Mouse (Mus musculus) kidney, adult 2 months (tissue): ENCODE results near the gene Ccdc180. TPM values are rescaled to one million over a fixed set of nuclear protein-coding genes. Genes with fewer than 3 reads are reported as not detected.

Source experiments
- DNase-seq: peaks from one replicate; pipeline ENCODE4 v3.0.0; 2021
- H3K27ac ChIP-seq: fragments of 200-500 bp; 2 replicates; pipeline ENCODE4 v1.5.1; 2012; ENCODE audit warnings: low read depth, low read length, control low read depth, inconsistent platforms; ENCODE audit not compliant: insufficient read depth
- H3K27me3 ChIP-seq: fragments of 200-500 bp; replicated peaks from 2 replicates; pipeline ENCODE4 v1.6.1; 2012; ENCODE audit warnings: mild to moderate bottlenecking, moderate library complexity, low read length, inconsistent platforms; ENCODE audit not compliant: control insufficient read depth, insufficient read depth
- H3K36me3 ChIP-seq: fragments of 200-500 bp; 2 replicates; pipeline ENCODE4 v1.6.1; 2012; ENCODE audit warnings: mild to moderate bottlenecking, moderate library complexity, low read length, inconsistent platforms; ENCODE audit not compliant: control insufficient read depth, insufficient read depth
- H3K4me1 ChIP-seq: fragments of 200-500 bp; 2 replicates; pipeline ENCODE4 v1.6.1; 2011; ENCODE audit warnings: low read length; ENCODE audit not compliant: control insufficient read depth, insufficient read depth
- H3K4me3 ChIP-seq: fragments of 200-500 bp; 2 replicates; pipeline ENCODE4 v1.5.1; 2011; ENCODE audit warnings: mild to moderate bottlenecking, low read depth, low read length, control low read depth; ENCODE audit not compliant: insufficient read depth
- CTCF ChIP-seq: fragments of 200-500 bp; conservative IDR thresholded peaks from 2 replicates; pipeline ENCODE4 v1.5.1; 2011; ENCODE audit warnings: low read depth, mild to moderate bottlenecking, control low read depth, low read length, moderate library complexity, mixed read lengths; ENCODE audit not compliant: insufficient read depth, insufficient read length
- POLR2A ChIP-seq: fragments of 200-500 bp; IDR thresholded peaks from one replicate; pipeline ENCODE4 v1.6.1; 2011; ENCODE audit warnings: low read depth, low read length, control low read depth
- WGBS: fragments of 180-500 bp; shearing (Covaris S2); methylation state at CpG from one replicate; pipeline ENCODE4 v1.1.7; 2018; 5-methylcytosine and 5-hydroxymethylcytosine counted together
- polyA plus RNA-seq: library from polyadenylated mRNA; depleted of rRNA; stranded (reverse); fragments of >200 nt; gene quantifications from 2 replicates; pipeline ENCODE4 v1.2.3, GENCODE M21; 2012

The Ccdc180 gene
- polyA plus RNA-seq, 1 experiment = 0.17 TPM

DNA sequence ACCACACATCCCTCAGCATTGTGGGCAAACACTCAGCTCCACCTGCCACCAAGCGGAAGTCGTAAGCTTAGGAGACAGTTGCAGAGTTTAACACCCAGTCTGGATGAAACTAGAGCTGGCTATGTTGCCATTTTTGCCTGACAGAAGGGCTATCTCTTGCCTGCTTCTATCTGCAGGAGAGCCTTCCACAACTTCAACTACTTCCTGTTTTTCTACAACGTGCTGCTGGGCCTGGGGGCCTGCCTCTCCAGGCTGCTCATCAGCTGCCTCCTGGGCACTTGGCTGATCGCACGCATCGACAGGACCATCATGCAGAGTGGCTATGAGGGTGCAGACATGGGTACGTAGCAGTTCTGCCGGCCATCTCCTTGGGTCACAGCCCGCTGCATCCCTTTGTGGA lies 7.6 kb upstream of the Ccdc180 start:
- WGBS = 76% methylated on average over 9 of the region's 9 CpGs
- Histone ChIP-seq H3K4me1 (no peaks in the 10 kb centered on the region), H3K27ac (no peak overlapping the region), H3K4me3 (no peak overlapping the region), H3K36me3 (no peaks in the 10 kb centered on the region), H3K27me3 (no peaks in the 10 kb centered on the region)
- DNase-seq = no peak
- TF ChIP-seq POLR2A (no peak), CTCF (no peak)

GRCm38 (mm10) chr4:45883250-45883649 lies 6.9 kb upstream of the Ccdc180 start:
- no peaks in the 10 kb centered on the region for H3K4me1 ChIP-seq
- WGBS = 89% methylated on average over 16 of the region's 16 CpGs
- no peaks in the 10 kb centered on the region for H3K27me3 ChIP-seq
- DNase-seq = peak; percentile 8
- H3K27ac ChIP-seq = no peak overlapping the region
- no peak overlapping the region for H3K4me3 ChIP-seq
- no peak for TF ChIP-seq POLR2A
- TF ChIP-seq CTCF = no peak
- H3K36me3 ChIP-seq = no peaks in the 10 kb centered on the region

GRCm38 (mm10) chr4:45889487-45889886 lies 616 bp upstream of the Ccdc180 start:
- Histone ChIP-seq H3K27ac (no peak overlapping the region), H3K4me1 (no peaks in the 10 kb centered on the region)
- WGBS = 75% methylated on average over 6 of the region's 6 CpGs

GRCm38 (mm10) chr4:45896425-45897081 lies 6.5 kb downstream of the Ccdc180 start:
- H3K27me3 ChIP-seq = no peaks in the 10 kb centered on the region
- TF ChIP-seq POLR2A (no peak), CTCF (no peak)
- WGBS = 11% methylated on average over 16 of the region's 16 CpGs
- DNase-seq = peak; percentile 51
- H3K4me3 ChIP-seq = no peak overlapping the region
- H3K27ac ChIP-seq = no peak overlapping the region
- H3K36me3 ChIP-seq = no peaks in the 10 kb centered on the region
- no peaks in the 10 kb centered on the region for H3K4me1 ChIP-seq

More at GRCm38 (mm10) chr4:45889487-45889886, 616 bp upstream of the Ccdc180 start:
- TF ChIP-seq CTCF = no peak
- TF ChIP-seq POLR2A = no peak
- Histone ChIP-seq H3K36me3 (no peaks in the 10 kb centered on the region), H3K4me3 (no peak overlapping the region), H3K27me3 (no peaks in the 10 kb centered on the region)
- DNase-seq = no peak

- H3K27me3 ChIP-seq = no peaks in the 10 kb centered on the region
- WGBS = 58% methylated on average over 5 of the region's 5 CpGs
- TF ChIP-seq POLR2A = no peak
- no peak for TF ChIP-seq CTCF
- no peak for DNase-seq
- H3K36me3 ChIP-seq = no peaks in the 10 kb centered on the region
- H3K4me1 ChIP-seq = no peaks in the 10 kb centered on the region
- H3K4me3 ChIP-seq = no peak overlapping the region
- H3K27ac ChIP-seq = no peak overlapping the region
Measured at GRCm38 (mm10) chr4:45898413-45898812, 8.3 kb downstream of the Ccdc180 start.

GRCm38 (mm10) chr4:45909256-45909655 lies 19.2 kb downstream of the Ccdc180 start:
- Histone ChIP-seq H3K4me1 (no peaks in the 10 kb centered on the region), H3K36me3 (no peaks in the 10 kb centered on the region)
- WGBS = 73% methylated on average over 13 of the region's 13 CpGs

DNA sequence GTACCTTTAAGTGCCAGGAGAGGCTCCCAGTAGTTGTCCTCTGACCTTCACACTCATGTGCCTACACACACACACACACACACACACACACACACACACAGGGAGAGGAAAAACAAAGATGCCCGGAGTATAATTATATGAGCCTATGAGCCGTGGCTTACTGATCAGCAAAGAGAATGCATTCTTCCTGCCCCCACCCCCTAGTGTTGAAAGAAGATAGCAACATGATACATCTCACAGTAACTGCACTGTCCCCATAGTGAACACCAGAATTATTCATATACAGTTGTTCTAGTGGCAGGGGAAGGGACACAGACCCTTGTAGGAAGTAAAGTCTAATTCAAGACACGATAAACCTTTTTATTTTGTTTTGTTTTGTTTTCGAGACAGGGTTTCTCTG lies 19.8 kb downstream of the Ccdc180 start:
- Histone ChIP-seq H3K27me3 (no peaks in the 10 kb centered on the region), H3K36me3 (no peaks in the 10 kb centered on the region), H3K4me3 (no peak overlapping the region), H3K27ac (no peak overlapping the region), H3K4me1 (no peaks in the 10 kb centered on the region)
- no peak for DNase-seq
- TF ChIP-seq CTCF = no peak
- TF ChIP-seq POLR2A = no peak
- WGBS = 62% methylated on average over 4 of the region's 4 CpGs

More at GRCm38 (mm10) chr4:45909256-45909655, 19.2 kb downstream of the Ccdc180 start:
- no peak for DNase-seq
- Histone ChIP-seq H3K27ac (no peak overlapping the region), H3K27me3 (no peaks in the 10 kb centered on the region), H3K4me3 (no peak overlapping the region)
- TF ChIP-seq CTCF (no peak), POLR2A (no peak)
